Mouse (Mus musculus): ENCODE results near the gene Nme7. TPM values are rescaled to one million over a fixed set of nuclear protein-coding genes. Genes with fewer than 3 reads are reported as not detected.

The Nme7 gene
- total and polyA plus RNA-seq, 3 experiments: 23.5 to 33.2 (median 25.3) TPM

- in situ Hi-C loops (cut with MboI; ENCODE audit: low pct_ligation_motif_present, low pct_unique_long_range_greater_than_20kb, low sequenced_read_pairs): no loop called here
- H3K4me2 ChIP-seq (ENCODE audit: insufficient read depth, low read depth, poor library complexity, severe bottlenecking): no peak overlapping the region
- H3K9ac ChIP-seq (ENCODE audit: insufficient read depth, low read depth): no peak overlapping the region
- no peaks in the 10 kb centered on the region for H3K27me3 ChIP-seq (replicated peaks)
- peaks cover 2 to 23% of the 10 kb centered on the region in 2 experiments for H3K36me3 ChIP-seq (replicated peaks in 1 of 2; ENCODE audit: control insufficient read depth in 1 of 2, insufficient read depth in 1 of 2, low read length in 1 of 2)
- no peak overlapping the region for H3K4me3 ChIP-seq (replicated peaks in 1 of 3; ENCODE audit: low read depth in 2 of 3, low read length in 2 of 3, poor library complexity in 1 of 3)
- TF ChIP-seq BHLHE40 (IDR thresholded peaks at IDR 0.05; ENCODE audit: low read depth, low read length) (0 out of 2 replicates have a peak, but pooled peaks have one; percentile 22), CHD2 (IDR thresholded peaks at IDR 0.05; ENCODE audit: low read length) (no peak)
- DNase-seq (ENCODE audit: extremely low read depth): peak; percentile 6
- no peak overlapping the region for H3K27ac ChIP-seq (ENCODE audit: insufficient read depth, low read depth)
- no peaks in the 10 kb centered on the region for H3K79me2 ChIP-seq (replicated peaks; ENCODE audit: control insufficient read depth, extremely low read depth, insufficient read depth, poor library complexity, severe bottlenecking)
- peaks cover 3% of the 10 kb centered on the region for H3K9me3 ChIP-seq (replicated peaks; ENCODE audit: low read length)
- H3K4me1 ChIP-seq (ENCODE audit: control insufficient read depth in 1 of 2, insufficient read depth in 2 of 2): peaks cover 0 to 6% of the 10 kb centered on the region in 2 experiments; a peak in 1 of 4 replicates
- dilution Hi-C loops (cut with MboI; ENCODE audit: extremely low pct_ligation_motif_present, extremely low pct_unique_long_range_greater_than_20kb, low sequenced_read_pairs): no loop called here
Observed at GRCm38 (mm10) chr1:164405385-164405802, 101.5 kb downstream of the Nme7 start.

GRCm38 (mm10) chr1:164406506-164406905, 102.6 kb downstream of the Nme7 start:
- H3K27me3 ChIP-seq (replicated peaks): no peaks in the 10 kb centered on the region
- dilution Hi-C loops (cut with MboI; ENCODE audit: extremely low pct_ligation_motif_present, extremely low pct_unique_long_range_greater_than_20kb, low sequenced_read_pairs) (no loop called here), in situ Hi-C loops (cut with MboI; ENCODE audit: low pct_ligation_motif_present, low pct_unique_long_range_greater_than_20kb, low sequenced_read_pairs) (no loop called here)
- H3K9me3 ChIP-seq (replicated peaks; ENCODE audit: low read length): peaks cover 3% of the 10 kb centered on the region
- H3K27ac ChIP-seq (ENCODE audit: insufficient read depth, low read depth): no peak overlapping the region
- no peak overlapping the region for H3K9ac ChIP-seq (ENCODE audit: insufficient read depth, low read depth)
- peaks cover 2 to 16% of the 10 kb centered on the region in 2 experiments for H3K36me3 ChIP-seq (replicated peaks in 1 of 2; ENCODE audit: control insufficient read depth in 1 of 2, insufficient read depth in 1 of 2, low read length in 1 of 2)
- no peak for TF ChIP-seq PAX5 (IDR thresholded peaks at IDR 0.05; ENCODE audit: low read length)
- TF ChIP-seq JUN (IDR thresholded peaks at IDR 0.05; ENCODE audit: insufficient read depth, low read depth, low read length): no peak
- no peak for TF ChIP-seq RAD21 (IDR thresholded peaks at IDR 0.05; ENCODE audit: low read depth, low read length)
- no peak for TF ChIP-seq CHD2 (IDR thresholded peaks at IDR 0.05; ENCODE audit: low read length)
- TF ChIP-seq CHD1 (IDR thresholded peaks at IDR 0.05; ENCODE audit: low read depth, low read length): no peak
- TF ChIP-seq CTCF (conservative IDR thresholded peaks at IDR 0.05 in 1 of 2, IDR thresholded peaks at IDR 0.05 in 1 of 2; ENCODE audit: low read depth in 2 of 2, low read length in 2 of 2): no peak
- no peak for TF ChIP-seq ELF1 (IDR thresholded peaks at IDR 0.05; ENCODE audit: low read depth, low read length)
- TF ChIP-seq MEF2A (IDR thresholded peaks at IDR 0.05; ENCODE audit: borderline replicate concordance, low read depth, low read length): no peak
- TF ChIP-seq MAX (IDR thresholded peaks at IDR 0.05; ENCODE audit: low read length): no peak
- no peak for TF ChIP-seq ZNF384 (IDR thresholded peaks at IDR 0.05; ENCODE audit: low read depth, low read length)
- no peak for TF ChIP-seq ZMIZ1 (IDR thresholded peaks at IDR 0.05; ENCODE audit: low read depth, low read length)
- no peak for TF ChIP-seq TCF12 (IDR thresholded peaks at IDR 0.05; ENCODE audit: low read depth, low read length)
- TF ChIP-seq EP300 (IDR thresholded peaks at IDR 0.05; ENCODE audit: low read length): no peak
- no peak for TF ChIP-seq MYC (IDR thresholded peaks at IDR 0.05; ENCODE audit: low read depth, low read length)
- TF ChIP-seq NELFE (IDR thresholded peaks at IDR 0.05; ENCODE audit: low read depth, low read length): no peak
- no peak for TF ChIP-seq UBTF (IDR thresholded peaks at IDR 0.05; ENCODE audit: low read depth, low read length)
- no peak for TF ChIP-seq E2F4 (IDR thresholded peaks at IDR 0.05; ENCODE audit: insufficient replicate concordance, low read depth, low read length)
- TF ChIP-seq MXI1 (IDR thresholded peaks at IDR 0.05; ENCODE audit: low read depth, low read length): no peak
- TF ChIP-seq POLR2A (IDR thresholded peaks at IDR 0.05; ENCODE audit: low read depth, low read length): no peak
- H3K4me3 ChIP-seq (replicated peaks in 1 of 3; ENCODE audit: low read depth in 2 of 3, low read length in 2 of 3, poor library complexity in 1 of 3): no peak overlapping the region
- DNase-seq (ENCODE audit: extremely low read depth): no peak
- no peak overlapping the region for H3K4me2 ChIP-seq (ENCODE audit: insufficient read depth, low read depth, poor library complexity, severe bottlenecking)
- peaks cover 0 to 6% of the 10 kb centered on the region in 2 experiments; a peak in 1 of 4 replicates for H3K4me1 ChIP-seq (ENCODE audit: control insufficient read depth in 1 of 2, insufficient read depth in 2 of 2)
- no peaks in the 10 kb centered on the region for H3K79me2 ChIP-seq (replicated peaks; ENCODE audit: control insufficient read depth, extremely low read depth, insufficient read depth, poor library complexity, severe bottlenecking)

Data from CH12.LX (cell line).